Mouse (Mus musculus): Measurements from ENCODE around the gene Tnfsf11. TPM values are rescaled to one million over a fixed set of nuclear protein-coding genes. Genes with fewer than 3 reads are reported as not detected.

Gene Tnfsf11
- polyA plus RNA-seq, 1 experiment: 0.18 TPM

DNA sequence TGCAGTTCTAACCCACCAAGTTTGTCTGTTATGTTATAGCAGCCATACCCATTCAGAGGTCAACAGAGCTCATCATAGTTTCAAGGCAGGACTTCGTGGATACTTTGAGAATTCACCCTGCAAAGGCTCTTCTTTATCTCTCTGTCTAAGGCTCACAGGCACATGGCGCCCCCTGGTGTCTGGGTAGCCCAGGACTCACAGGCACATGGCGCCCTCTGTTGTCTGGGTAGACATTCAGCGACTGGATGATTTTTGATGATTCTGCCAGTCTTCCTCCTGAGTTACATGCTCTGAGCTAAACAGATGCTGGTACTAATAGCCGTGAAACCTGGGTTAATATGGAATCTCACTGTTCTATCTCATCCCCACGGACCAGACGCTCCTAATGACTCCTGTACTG, 34.3 kb downstream of the Tnfsf11 start:
- H3ac ChIP-seq (ENCODE audit: control insufficient read depth, insufficient read length): no peak overlapping the region
- no peak overlapping the region for H3K4me2 ChIP-seq (ENCODE audit: low read depth)
- TF ChIP-seq MYOD1 (IDR thresholded peaks at IDR 0.05; ENCODE audit: control insufficient read depth in 1 of 3, insufficient read length in 2 of 3, low read depth in 2 of 3) (no peak), MAX (IDR thresholded peaks at IDR 0.05; ENCODE audit: low read depth) (no peak), MYOG (IDR thresholded peaks at IDR 0.05; ENCODE audit: control insufficient read depth in 1 of 3, insufficient read depth in 1 of 3, insufficient read length in 2 of 3, low read depth in 2 of 3) (no peak)
- H3K4me3 ChIP-seq: no peak overlapping the region
- H3K79me2 ChIP-seq (ENCODE audit: control insufficient read depth, insufficient read depth): no peaks in the 10 kb centered on the region
- H3K27me3 ChIP-seq (ENCODE audit: control insufficient read depth, insufficient read depth, insufficient read length): no peaks in the 10 kb centered on the region
- no peaks in the 10 kb centered on the region for H3K36me3 ChIP-seq (ENCODE audit: control insufficient read depth, insufficient read depth)

DNA sequence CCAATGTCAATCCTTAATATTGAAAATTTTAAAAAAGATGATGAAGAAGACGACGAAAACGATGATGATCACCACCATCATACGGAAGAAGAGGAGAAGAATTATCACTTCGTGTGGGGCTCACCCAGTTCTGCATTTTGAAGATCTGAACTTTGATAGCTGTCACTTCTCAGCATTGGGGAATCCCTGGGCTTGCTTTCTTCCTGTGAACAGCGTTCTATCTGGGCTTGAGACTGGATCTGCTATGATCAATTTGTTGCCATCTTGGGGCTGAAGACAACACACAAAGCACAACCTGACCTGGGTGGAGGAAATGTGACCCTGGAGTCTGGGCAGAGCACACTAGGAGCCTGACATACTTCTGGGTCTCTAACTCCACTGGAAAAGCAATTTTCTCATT, 43.0 kb downstream of the Tnfsf11 start:
- no peaks in the 10 kb centered on the region for H3K27me3 ChIP-seq (ENCODE audit: control insufficient read depth, insufficient read depth, insufficient read length)
- no peak overlapping the region for H3K4me3 ChIP-seq
- TF ChIP-seq SRF (IDR thresholded peaks at IDR 0.05; ENCODE audit: control insufficient read depth, insufficient read length, low read depth): no peak
- no peak for TF ChIP-seq USF1 (IDR thresholded peaks at IDR 0.05; ENCODE audit: low read depth)
- TF ChIP-seq TCF12 (IDR thresholded peaks at IDR 0.05; ENCODE audit: insufficient read depth, poor library complexity, severe bottlenecking): no peak
- TF ChIP-seq MYOD1 (IDR thresholded peaks at IDR 0.05; ENCODE audit: control insufficient read depth in 1 of 3, insufficient read length in 2 of 3, low read depth in 2 of 3): no peak
- no peak for TF ChIP-seq E2F4 (IDR thresholded peaks at IDR 0.05; ENCODE audit: insufficient read depth)
- no peak overlapping the region for H3ac ChIP-seq (ENCODE audit: control insufficient read depth, insufficient read length)
- H3K4me2 ChIP-seq (ENCODE audit: low read depth): no peak overlapping the region
- H3K36me3 ChIP-seq (ENCODE audit: control insufficient read depth, insufficient read depth): no peaks in the 10 kb centered on the region
- H3K79me2 ChIP-seq (ENCODE audit: control insufficient read depth, insufficient read depth): no peaks in the 10 kb centered on the region

DNA sequence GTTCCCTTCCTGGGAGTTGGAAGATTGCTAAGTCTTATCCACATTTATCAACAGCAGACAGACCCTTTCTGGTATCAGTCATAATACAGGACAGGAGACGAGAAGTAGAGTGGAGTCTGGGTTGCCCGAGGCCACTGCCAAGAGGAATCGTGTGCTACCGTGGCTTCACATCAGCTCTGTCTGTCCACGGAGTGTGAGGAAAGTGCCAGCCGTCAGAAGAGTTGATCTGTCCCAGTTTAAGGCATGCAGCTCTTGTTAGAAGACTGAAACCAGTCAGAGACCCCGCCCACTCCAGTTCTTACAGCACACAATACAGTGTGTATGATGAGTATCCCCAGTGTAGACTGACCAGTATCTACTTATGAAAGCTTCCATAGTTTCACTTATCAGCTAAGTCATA, 45.2 kb downstream of the Tnfsf11 start:
- TF ChIP-seq POLR2AphosphoS2 (IDR thresholded peaks at IDR 0.05; ENCODE audit: insufficient read length, low read depth) (no peak), E2F4 (IDR thresholded peaks at IDR 0.05; ENCODE audit: insufficient read depth) (no peak), MYOD1 (IDR thresholded peaks at IDR 0.05; ENCODE audit: control insufficient read depth in 1 of 3, insufficient read length in 2 of 3, low read depth in 2 of 3) (no peak), USF1 (IDR thresholded peaks at IDR 0.05; ENCODE audit: low read depth) (no peak), MYOG (IDR thresholded peaks at IDR 0.05; ENCODE audit: control insufficient read depth in 1 of 3, insufficient read depth in 1 of 3, insufficient read length in 2 of 3, low read depth in 2 of 3) (no peak), TCF12 (IDR thresholded peaks at IDR 0.05; ENCODE audit: insufficient read depth, poor library complexity, severe bottlenecking) (no peak), SRF (IDR thresholded peaks at IDR 0.05; ENCODE audit: control insufficient read depth, insufficient read length, low read depth) (no peak), REST (IDR thresholded peaks at IDR 0.05; ENCODE audit: insufficient read depth, insufficient read length) (no peak), TCF3 (IDR thresholded peaks at IDR 0.05; ENCODE audit: insufficient read length, low read depth) (no peak), CEBPB (IDR thresholded peaks at IDR 0.05; ENCODE audit: insufficient read depth, poor library complexity, severe bottlenecking) (no peak), POLR2A (IDR thresholded peaks at IDR 0.05; ENCODE audit: insufficient read length, low read depth) (no peak), MAX (IDR thresholded peaks at IDR 0.05; ENCODE audit: low read depth) (no peak)
- no peaks in the 10 kb centered on the region for H3K79me2 ChIP-seq (ENCODE audit: control insufficient read depth, insufficient read depth)
- H3K27me3 ChIP-seq (ENCODE audit: control insufficient read depth, insufficient read depth, insufficient read length): no peaks in the 10 kb centered on the region
- no peaks in the 10 kb centered on the region for H3K36me3 ChIP-seq (ENCODE audit: control insufficient read depth, insufficient read depth)
- H3K4me3 ChIP-seq: no peak overlapping the region
- no peak overlapping the region for H3ac ChIP-seq (ENCODE audit: control insufficient read depth, insufficient read length)
- H3K4me2 ChIP-seq (ENCODE audit: low read depth): no peak overlapping the region

DNA sequence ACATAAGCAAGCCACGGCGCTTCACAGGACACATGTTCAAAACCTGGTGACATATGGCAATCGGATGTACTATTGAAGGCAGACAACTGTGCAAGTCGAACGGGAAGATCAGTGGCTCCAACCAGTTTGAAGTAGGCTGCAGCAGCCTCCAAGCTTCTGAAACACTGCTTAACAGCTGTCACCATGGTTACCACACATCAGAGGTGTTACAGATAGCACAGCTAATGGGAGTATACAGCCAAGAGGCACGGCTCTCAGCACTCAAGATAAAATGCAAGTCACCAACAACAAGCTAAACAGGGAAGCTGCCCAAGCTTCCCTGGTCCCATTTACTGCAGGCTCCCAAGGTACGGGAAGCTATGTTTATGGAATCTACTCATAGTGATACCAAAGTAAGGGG, 46.6 kb downstream of the Tnfsf11 start:
- no peak for TF ChIP-seq REST (IDR thresholded peaks at IDR 0.05; ENCODE audit: insufficient read depth, insufficient read length)
- no peak for TF ChIP-seq MAX (IDR thresholded peaks at IDR 0.05; ENCODE audit: low read depth)
- no peak for TF ChIP-seq SRF (IDR thresholded peaks at IDR 0.05; ENCODE audit: control insufficient read depth, insufficient read length, low read depth)
- no peak for TF ChIP-seq MYOG (IDR thresholded peaks at IDR 0.05; ENCODE audit: control insufficient read depth in 1 of 3, insufficient read depth in 1 of 3, insufficient read length in 2 of 3, low read depth in 2 of 3)
- no peak for TF ChIP-seq E2F4 (IDR thresholded peaks at IDR 0.05; ENCODE audit: insufficient read depth)
- TF ChIP-seq MYOD1 (IDR thresholded peaks at IDR 0.05; ENCODE audit: control insufficient read depth in 1 of 3, insufficient read length in 2 of 3, low read depth in 2 of 3): no peak
- TF ChIP-seq TCF12 (IDR thresholded peaks at IDR 0.05; ENCODE audit: insufficient read depth, poor library complexity, severe bottlenecking): no peak
- no peak for TF ChIP-seq CEBPB (IDR thresholded peaks at IDR 0.05; ENCODE audit: insufficient read depth, poor library complexity, severe bottlenecking)

DNA sequence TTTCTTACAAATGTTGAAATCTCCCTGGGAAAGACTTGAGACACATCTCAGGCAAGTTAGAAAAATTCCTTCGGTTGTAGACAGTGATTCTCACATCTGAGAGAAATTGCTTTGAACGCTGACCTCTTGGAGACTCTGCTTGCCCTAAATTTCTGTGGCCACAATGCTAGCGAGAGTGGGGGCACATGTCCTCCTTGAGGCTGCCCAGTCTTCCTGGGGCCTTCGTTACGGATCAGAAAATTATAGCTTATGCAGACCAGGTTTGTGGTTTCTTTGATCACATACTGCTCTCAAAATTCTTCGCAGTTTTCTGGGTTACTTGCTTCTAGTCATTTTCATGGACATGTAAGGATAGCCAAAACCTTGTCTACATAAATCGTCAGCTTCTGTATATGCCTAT, 53.8 kb downstream of the Tnfsf11 start:
- Histone ChIP-seq H3K4me2 (ENCODE audit: low read depth) (no peak overlapping the region), H3K36me3 (ENCODE audit: control insufficient read depth, insufficient read depth) (no peaks in the 10 kb centered on the region), H3ac (ENCODE audit: control insufficient read depth, insufficient read length) (no peak overlapping the region), H3K4me3 (no peak overlapping the region), H3K79me2 (ENCODE audit: control insufficient read depth, insufficient read depth) (no peaks in the 10 kb centered on the region), H3K27me3 (ENCODE audit: control insufficient read depth, insufficient read depth, insufficient read length) (no peaks in the 10 kb centered on the region)
- TF ChIP-seq POLR2AphosphoS2 (IDR thresholded peaks at IDR 0.05; ENCODE audit: insufficient read length, low read depth) (no peak), REST (IDR thresholded peaks at IDR 0.05; ENCODE audit: insufficient read depth, insufficient read length) (no peak)

More for the DNA sequence above, 46.6 kb downstream of the Tnfsf11 start:
- no peaks in the 10 kb centered on the region for H3K27me3 ChIP-seq (ENCODE audit: control insufficient read depth, insufficient read depth, insufficient read length)
- no peak overlapping the region for H3K4me3 ChIP-seq
- no peak overlapping the region for H3K4me2 ChIP-seq (ENCODE audit: low read depth)
- no peak overlapping the region for H3ac ChIP-seq (ENCODE audit: control insufficient read depth, insufficient read length)
- H3K36me3 ChIP-seq (ENCODE audit: control insufficient read depth, insufficient read depth): no peaks in the 10 kb centered on the region
- H3K79me2 ChIP-seq (ENCODE audit: control insufficient read depth, insufficient read depth): no peaks in the 10 kb centered on the region

Data from myocyte (in vitro differentiated cells).